9 mouse cellular contexts compared by ENCODE assay signal in genomic region chr19:6016532-6016931, GRCm38 (mm10). TPM values are rescaled to one million over a fixed set of nuclear protein-coding genes. Genes with fewer than 3 reads are reported as not detected.
DNase-seq lines count a peak whose midpoint lies in the region; TF ChIP-seq lines count a peak whose summit lies in the region.
"Had no signal": no experiment of that assay in that cellular context is flagged by ENCODE, and none has a peak within 500 bp of the region (broad histone marks: within the 10 kb centered on the region; RNA-seq: fewer than 3 reads in every experiment).

No protein-coding gene starts in this region.

- WGBS in embryonic facial prominence, embryonic 10.5 days = 42% methylated on average over 7 of the region's 7 CpGs

- peaks cover 4 to 16% of the 10 kb centered on the region in 2 experiments; a peak in 3 of 4 replicates for H3K4me1 ChIP-seq in MEL (ENCODE audit: control insufficient read depth in 1 of 2, insufficient read depth in 2 of 2, low read length in 2 of 2)
- peaks cover 24% of the 10 kb centered on the region for H3K4me1 ChIP-seq in embryonic facial prominence, embryonic 10.5 days

- H3K79me2 ChIP-seq in MEL (ENCODE audit: control insufficient read depth, insufficient read depth, low read length, poor library complexity) (peaks cover 10% of the 10 kb centered on the region), myocyte (ENCODE audit: control insufficient read depth, insufficient read depth) (peaks cover 12% of the 10 kb centered on the region)

- TF ChIP-seq POLR2A in MEL (IDR thresholded peaks at IDR 0.05; ENCODE audit: control insufficient read depth in 1 of 2, insufficient read depth in 1 of 2, low read depth in 1 of 2, low read length in 2 of 2, poor library complexity in 1 of 2) = no peak
- TF ChIP-seq POLR2A in myocyte (IDR thresholded peaks at IDR 0.05; ENCODE audit: insufficient read length, low read depth) = no peak

- no peak overlapping the region for H3K27ac ChIP-seq in MEL (ENCODE audit: control insufficient read depth, low read depth, low read length)
- H3K27ac ChIP-seq in embryonic facial prominence, embryonic 10.5 days (replicated peaks) = no peak overlapping the region
- H3K27ac ChIP-seq: midbrain, embryonic 12.5 days had no signal

- peak; percentile 8 to 47 (median 14); a peak in 3 of 6 replicates for TF ChIP-seq CTCF in MEL (IDR thresholded peaks at IDR 0.05 in 2 of 3, conservative IDR thresholded peaks at IDR 0.05 in 1 of 3; ENCODE audit: control insufficient read depth in 1 of 3, insufficient read depth in 1 of 3, low read depth in 2 of 3, low read length in 3 of 3, poor library complexity in 1 of 3, severe bottlenecking in 1 of 3)

- H3K9me3 ChIP-seq in MEL (replicated peaks; ENCODE audit: insufficient read depth, low read length) = no peaks in the 10 kb centered on the region
- H3K9me3 ChIP-seq in embryonic facial prominence, embryonic 10.5 days = no peaks in the 10 kb centered on the region
- H3K9me3 ChIP-seq: embryonic facial prominence, embryonic 12.5 days; midbrain, embryonic 12.5 days had no signal

- H3K27me3 ChIP-seq in MEL (ENCODE audit: control insufficient read depth in 1 of 2, insufficient read depth in 2 of 2, low read length in 2 of 2) (no peaks in the 10 kb centered on the region), myocyte (ENCODE audit: control insufficient read depth, insufficient read depth, insufficient read length) (no peaks in the 10 kb centered on the region)
- peaks cover 48% of the 10 kb centered on the region for H3K27me3 ChIP-seq in embryonic facial prominence, embryonic 10.5 days (replicated peaks; ENCODE audit: low read depth, poor library complexity, severe bottlenecking)

- no peak overlapping the region for H3ac ChIP-seq in myocyte (ENCODE audit: control insufficient read depth, insufficient read length)

- peak; percentile 13 to 16 for DNase-seq in layer of hippocampus, postnatal 10 days (ENCODE audit: low spot score in 2 of 2)
- DNase-seq in layer of hippocampus, adult 9-10 months (ENCODE audit: low spot score) = no peak
- peak; percentile 65 for DNase-seq in MEL (ENCODE audit: low read depth, low spot score)
- DNase-seq in embryonic facial prominence, embryonic 10.5 days (ENCODE audit: low spot score) = no peak
- no peak for DNase-seq in Muller cell, postnatal 12 days (ENCODE audit: inconsistent ontology term)
- DNase-seq in urinary bladder, postnatal 25 days (ENCODE audit: low spot score) = no peak

- TF ChIP-seq EP300 in MEL (IDR thresholded peaks at IDR 0.05; ENCODE audit: low read depth in 1 of 2, low read length in 2 of 2) = no peak

- TF ChIP-seq RAD21 in MEL (IDR thresholded peaks at IDR 0.05; ENCODE audit: low read depth, low read length) = peak; percentile 29

- H3K4me3 ChIP-seq in MEL (ENCODE audit: control insufficient read depth in 1 of 2, insufficient read depth in 1 of 2, low read depth in 2 of 2, low read length in 2 of 2) = no peak overlapping the region
- H3K4me3 ChIP-seq in embryonic facial prominence, embryonic 10.5 days = 0 out of 2 replicates have a peak overlapping the region, but pooled peaks have one; percentile 68
- peak overlapping the region; percentile 79 for H3K4me3 ChIP-seq in myocyte

- H3K4me2 ChIP-seq in myocyte (ENCODE audit: low read depth) = peak overlapping the region; percentile 100

- peaks cover 0 to 15% of the 10 kb centered on the region in 2 experiments; a peak in 2 of 4 replicates for H3K36me3 ChIP-seq in MEL (ENCODE audit: control insufficient read depth in 1 of 2, insufficient read depth in 2 of 2, low read length in 2 of 2)
- no peaks in the 10 kb centered on the region for H3K36me3 ChIP-seq in embryonic facial prominence, embryonic 10.5 days (replicated peaks)
- H3K36me3 ChIP-seq in myocyte (ENCODE audit: control insufficient read depth, insufficient read depth) = no peaks in the 10 kb centered on the region
- H3K36me3 ChIP-seq: embryonic facial prominence, embryonic 12.5 days; midbrain, embryonic 12.5 days had no signal

- H3K9ac ChIP-seq in MEL (ENCODE audit: control insufficient read depth, low read depth, low read length, poor library complexity, severe bottlenecking) = no peak overlapping the region

TF ChIP-seq in MEL, 35 proteins besides CTCF, POLR2A, EP300 and RAD21:
- TF ChIP-seq SMC3 (IDR thresholded peaks at IDR 0.05; ENCODE audit: low read depth, low read length) (peak; percentile 40), BHLHE40 (IDR thresholded peaks at IDR 0.05; ENCODE audit: borderline replicate concordance, low read depth, low read length) (no peak)

TF ChIP-seq in myocyte, 11 proteins besides CTCF, POLR2A, EP300 and RAD21:
- TF ChIP-seq TCF3 (IDR thresholded peaks at IDR 0.05; ENCODE audit: insufficient read length, low read depth) (no peak), TCF12 (IDR thresholded peaks at IDR 0.05; ENCODE audit: insufficient read depth, poor library complexity, severe bottlenecking) (no peak), POLR2AphosphoS2 (IDR thresholded peaks at IDR 0.05; ENCODE audit: insufficient read length, low read depth) (no peak), MAX (IDR thresholded peaks at IDR 0.05; ENCODE audit: low read depth) (no peak), CEBPB (IDR thresholded peaks at IDR 0.05; ENCODE audit: insufficient read depth, poor library complexity, severe bottlenecking) (no peak), REST (IDR thresholded peaks at IDR 0.05; ENCODE audit: insufficient read depth, insufficient read length) (no peak), USF1 (IDR thresholded peaks at IDR 0.05; ENCODE audit: low read depth) (no peak), MYOD1 (IDR thresholded peaks at IDR 0.05; ENCODE audit: control insufficient read depth in 1 of 3, insufficient read length in 2 of 3, low read depth in 2 of 3) (no peak), SRF (IDR thresholded peaks at IDR 0.05; ENCODE audit: control insufficient read depth, insufficient read length, low read depth) (no peak), E2F4 (IDR thresholded peaks at IDR 0.05; ENCODE audit: insufficient read depth) (no peak), MYOG (IDR thresholded peaks at IDR 0.05; ENCODE audit: control insufficient read depth in 1 of 3, insufficient read depth in 1 of 3, insufficient read length in 2 of 3, low read depth in 2 of 3) (no peak)

RNA-seq across cellular contexts. Expression of gene Capn1, which starts 0.8 kb away (rescaled TPM):
- 10 to 100 TPM; 17.7 to 19.1 TPM for total RNA-seq in layer of hippocampus, postnatal 10 days (2021)
- total RNA-seq in MEL (2012; rRNA removed) = 42.5 and 43.4 TPM in 2 replicates
- 10 to 100 TPM in 1 of 2 experiments, not detected in 1; 75.2 TPM for polyA plus RNA-seq in MEL (2012; ENCODE audit: insufficient read depth in 1 of 2, insufficient read length in 2 of 2, low read depth in 1 of 2, low replicate concordance in 2 of 2, missing spikeins in 1 of 2)
- polyA plus RNA-seq in embryonic facial prominence, embryonic 10.5 days (2016; fragmentation: Nextera tagmentation; extraction: Ambion mirVana) = 2.9 and 3.2 TPM in 2 replicates
- polyA plus RNA-seq in myocyte (2012; fragmentation: generic; extraction: Trizol) = 110 TPM

RNA-seq across cellular contexts. Expression of gene Syvn1, which starts 29.8 kb away (rescaled TPM):
- 10 to 100 TPM; 40.6 to 41.2 TPM for total RNA-seq in layer of hippocampus, postnatal 10 days (2021)
- total RNA-seq in MEL (2012; rRNA removed) = 12.5 and 14.3 TPM in 2 replicates
- 10 to 100 TPM in 1 of 2 experiments, not detected in 1; 55.0 TPM for polyA plus RNA-seq in MEL (2012; ENCODE audit: insufficient read depth in 1 of 2, insufficient read length in 2 of 2, low read depth in 1 of 2, low replicate concordance in 2 of 2, missing spikeins in 1 of 2)
- polyA plus RNA-seq in embryonic facial prominence, embryonic 10.5 days (2016; fragmentation: Nextera tagmentation; extraction: Ambion mirVana) = 34.5 and 38.1 TPM in 2 replicates
- polyA plus RNA-seq in myocyte (2012; fragmentation: generic; extraction: Trizol) = 24.3 TPM

RNA-seq across cellular contexts. Expression of gene Slc22a20, which starts 30.6 kb away (rescaled TPM):
- not detected for total RNA-seq in layer of hippocampus, postnatal 10 days (2021)
- total RNA-seq in MEL (2012; rRNA removed) = not detected in 2 replicates
- not detected for polyA plus RNA-seq in MEL (2012; ENCODE audit: insufficient read depth in 1 of 2, insufficient read length in 2 of 2, low read depth in 1 of 2, low replicate concordance in 2 of 2, missing spikeins in 1 of 2)
- polyA plus RNA-seq in embryonic facial prominence, embryonic 10.5 days (2016; fragmentation: Nextera tagmentation; extraction: Ambion mirVana) = not detected in 2 replicates
- not detected for polyA plus RNA-seq in myocyte (2012; fragmentation: generic; extraction: Trizol)
- polyA plus RNA-seq: embryonic facial prominence, embryonic 12.5 days; midbrain, embryonic 12.5 days had no signal

RNA-seq across cellular contexts. Expression of gene Mrpl49, which starts 41.1 kb away (rescaled TPM):
- 10 to 100 TPM; 40.3 to 42.4 TPM for total RNA-seq in layer of hippocampus, postnatal 10 days (2021)
- total RNA-seq in MEL (2012; rRNA removed) = 65.1 and 81.6 TPM in 2 replicates
- polyA plus RNA-seq in MEL (2012; ENCODE audit: insufficient read depth in 1 of 2, insufficient read length in 2 of 2, low read depth in 1 of 2, low replicate concordance in 2 of 2, missing spikeins in 1 of 2) (10 to 100 TPM in 1 of 2 experiments, not detected in 1; 98.7 TPM), myocyte (2012; fragmentation: generic; extraction: Trizol) (43.0 TPM)
- polyA plus RNA-seq in embryonic facial prominence, embryonic 10.5 days (2016; fragmentation: Nextera tagmentation; extraction: Ambion mirVana) = 82.5 and 84.6 TPM in 2 replicates

RNA-seq across cellular contexts. Expression of gene Fau, which starts 41.1 kb away (rescaled TPM):
- 100 to 1,000 TPM; 656 to 785 TPM for total RNA-seq in layer of hippocampus, postnatal 10 days (2021)
- total RNA-seq in MEL (2012; rRNA removed) = 2,020 and 2,413 TPM in 2 replicates
- polyA plus RNA-seq in MEL (2012; ENCODE audit: insufficient read depth in 1 of 2, insufficient read length in 2 of 2, low read depth in 1 of 2, low replicate concordance in 2 of 2, missing spikeins in 1 of 2) = 1,000 to 10,000 TPM in 1 of 2 experiments, not detected in 1; 2,967 TPM
- polyA plus RNA-seq in embryonic facial prominence, embryonic 10.5 days (2016; fragmentation: Nextera tagmentation; extraction: Ambion mirVana) = 831 and 861 TPM in 2 replicates
- polyA plus RNA-seq in myocyte (2012; fragmentation: generic; extraction: Trizol) = 2,772 TPM

Comparison
In these comparisons a context has a peak if more than half of its experiments do, and no peak if none do; other contexts are left out.
1. DNase-seq: peak in layer of hippocampus, postnatal 10 days (2 of 2) and MEL (single experiment); none in layer of hippocampus, adult 9-10 months (single experiment), embryonic facial prominence, embryonic 10.5 days (single experiment), Muller cell, postnatal 12 days (single experiment) and urinary bladder, postnatal 25 days (single experiment).
2. H3K4me3 ChIP-seq: peak in embryonic facial prominence, embryonic 10.5 days (single experiment) and myocyte (single experiment); none in MEL (0 of 2).
3. RNA of gene Capn1, which starts 0.8 kb away (polyA plus RNA-seq): 75.2 TPM in MEL and 110 TPM in myocyte (single experiment); 2.9 to 3.2 TPM in embryonic facial prominence, embryonic 10.5 days; every median in the first group is over 10 times any median in the second.